Mouse (Mus musculus) layer of hippocampus, adult 18-20 months (tissue): ENCODE data around the gene Magi2. TPM values are rescaled to one million over a fixed set of nuclear protein-coding genes. Genes with fewer than 3 reads are reported as not detected.

Source experiments
- DNase-seq, 2 experiments: peaks; one replicate each; pipeline ENCODE4 v3.0.0; 2022; ENCODE audit warnings: low spot score in 2 of 2
- total RNA-seq, 2 experiments: library from RNA; stranded (reverse); gene quantifications; 2 replicates each; pipeline ENCODE4 v1.2.3; 2021

Gene Magi2
- total RNA-seq, 2 experiments from 2014 or later, result 114 to 141 TPM

DNA sequence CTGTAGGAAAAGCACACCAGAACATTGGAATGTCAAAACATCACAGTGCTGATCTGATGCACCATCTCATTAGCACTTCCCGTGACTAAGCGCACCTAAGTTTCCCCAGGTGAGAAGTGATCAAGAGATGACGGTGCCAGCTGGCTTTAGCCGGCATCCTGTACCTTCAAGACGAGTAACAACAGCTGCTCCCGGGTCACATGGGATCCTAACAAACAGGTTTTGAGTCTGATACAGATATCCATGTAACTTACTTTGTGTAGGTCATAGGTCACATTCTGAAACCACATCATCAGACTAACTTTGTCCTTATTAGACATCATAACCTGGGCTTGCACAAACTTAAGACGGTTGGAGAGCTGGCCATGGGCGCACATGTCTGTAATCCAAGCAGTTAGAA, 1522.0 kb downstream of the Magi2 start:
- DNase-seq, result no peak

DNA sequence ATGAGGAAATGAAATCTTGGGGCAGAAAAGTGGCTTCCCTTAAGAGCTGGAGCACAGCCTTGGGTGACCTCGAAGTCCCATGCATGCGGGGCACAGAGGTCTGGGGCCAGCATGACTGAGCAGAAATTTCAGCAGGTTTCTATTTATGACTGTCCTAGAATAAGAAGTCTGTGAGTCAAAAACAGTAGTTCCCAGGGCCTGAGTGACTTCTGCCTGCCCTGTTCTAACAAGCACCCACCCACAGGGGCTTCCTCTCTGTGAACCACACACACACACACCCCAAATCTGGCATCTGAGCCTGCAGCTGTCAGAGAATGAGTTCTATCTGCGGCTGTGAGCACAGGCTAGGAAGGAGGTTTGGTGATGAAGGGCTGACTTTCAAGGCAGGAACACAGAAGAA, 1522.7 kb downstream of the Magi2 start:
- DNase-seq, result no peak

DNA sequence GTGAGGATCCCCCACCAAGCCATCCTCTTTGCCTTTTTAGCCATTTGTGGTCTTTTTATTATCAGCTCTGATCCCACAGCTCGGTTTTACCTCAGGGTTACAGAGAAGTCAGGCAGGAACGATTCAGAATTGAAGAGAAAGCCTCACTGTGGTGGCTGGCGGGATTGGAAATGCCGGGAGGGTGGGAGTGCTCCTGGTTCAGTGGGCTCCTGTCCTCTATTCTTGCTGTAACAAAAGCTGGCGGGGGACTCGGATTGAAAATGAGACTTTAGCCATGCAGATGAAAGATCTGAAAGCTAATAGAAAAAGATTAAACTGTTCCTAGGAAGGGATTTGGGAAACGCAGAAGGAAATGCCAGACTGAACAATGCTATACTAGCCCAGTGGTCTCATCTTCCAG, 1524.2 kb downstream of the Magi2 start:
- DNase-seq, result no peak

DNA sequence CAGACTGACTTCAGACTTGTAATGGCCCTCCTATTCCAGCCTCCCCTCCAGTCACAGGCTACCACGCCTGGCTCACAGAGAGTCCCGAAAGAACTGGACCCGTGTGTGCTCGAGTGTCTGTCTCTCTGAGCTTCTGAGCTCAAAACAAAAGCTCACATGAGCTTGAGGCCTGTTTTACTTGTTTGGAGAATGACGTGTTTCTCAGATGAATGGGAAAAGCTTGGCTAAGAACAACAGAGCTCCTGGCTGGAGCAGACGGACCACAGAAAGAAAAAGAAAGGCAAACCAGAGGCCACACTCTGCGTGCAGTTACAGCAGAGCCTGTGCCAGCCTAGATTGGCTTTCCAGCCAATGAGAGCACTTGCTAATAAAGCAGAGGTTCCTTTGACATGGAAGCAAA, 1524.9 kb downstream of the Magi2 start:
- no peak for DNase-seq

DNA sequence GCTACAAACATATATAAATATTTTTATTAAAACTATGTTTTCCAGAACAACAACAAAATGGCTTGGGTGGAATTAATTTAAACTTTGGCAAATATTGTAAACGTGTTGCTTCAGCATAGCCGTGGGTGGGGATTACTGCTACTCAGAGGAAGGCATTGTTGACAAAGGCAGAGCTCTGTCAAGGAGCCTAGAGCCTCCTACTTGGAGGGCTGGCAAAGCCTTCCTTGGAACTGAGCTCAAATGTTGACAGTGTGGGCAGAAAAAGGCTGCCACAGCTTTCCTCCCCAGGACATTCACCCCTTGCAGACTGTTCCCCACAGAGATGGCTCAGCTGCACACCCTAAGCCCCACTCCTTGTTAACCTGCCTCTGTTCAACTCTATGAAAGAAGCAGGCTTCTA, 1526.3 kb downstream of the Magi2 start:
- DNase-seq, result peak in 1 of 2 experiments; percentile 11

DNA sequence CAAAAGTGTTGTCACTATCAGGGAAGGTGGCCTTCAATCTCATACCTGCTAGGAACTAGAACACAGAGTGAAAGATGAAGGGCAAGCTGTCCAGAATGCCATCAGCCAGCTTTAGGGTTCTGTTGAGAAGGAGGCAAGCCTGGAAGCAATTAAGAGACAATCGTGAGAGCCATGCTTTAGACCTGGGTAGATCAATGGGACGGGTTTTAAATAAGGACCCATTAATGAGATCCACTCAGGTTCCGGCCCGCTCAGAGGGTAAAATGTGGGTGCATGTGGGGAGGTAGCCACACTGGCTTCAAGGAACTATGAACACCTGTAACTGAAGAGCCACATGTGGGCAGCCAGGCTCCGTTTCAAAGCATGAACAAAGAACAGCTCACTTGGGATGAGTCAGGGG, 1527.1 kb downstream of the Magi2 start:
- no peak for DNase-seq
